Mouse (Mus musculus) ES-Bruce4 (cell line): ENCODE data around the gene Samd13. TPM values are rescaled to one million over a fixed set of nuclear protein-coding genes. Genes with fewer than 3 reads are reported as not detected.

Experiments used
- H3K27ac ChIP-seq: 2 replicates; pipeline ENCODE4 v1.5.1; 2012; ENCODE audit warnings: low read length, inconsistent platforms; ENCODE audit not compliant: insufficient read depth
- H3K27me3 ChIP-seq: 2 replicates; pipeline ENCODE4 v1.6.1; 2012; ENCODE audit warnings: mild to moderate bottlenecking, low read length, inconsistent platforms; ENCODE audit not compliant: control insufficient read depth, poor library complexity, insufficient read depth, severe bottlenecking
- H3K36me3 ChIP-seq: 2 replicates; pipeline ENCODE4 v1.6.1; 2012; ENCODE audit warnings: inconsistent platforms, mild to moderate bottlenecking, low read length, moderate library complexity; ENCODE audit not compliant: control insufficient read depth, poor library complexity, insufficient read depth, severe bottlenecking
- H3K4me1 ChIP-seq: one replicate; pipeline ENCODE4 v1.8.1; 2011; ENCODE audit warnings: low read length; ENCODE audit not compliant: control insufficient read depth, insufficient read depth
- H3K4me3 ChIP-seq: 2 replicates; pipeline ENCODE4 v1.5.1; 2011; ENCODE audit warnings: low read depth, mild to moderate bottlenecking, low read length
- H3K9ac ChIP-seq: 2 replicates; pipeline ENCODE4 v1.6.1; 2012; ENCODE audit warnings: low read depth, mild to moderate bottlenecking, inconsistent platforms; ENCODE audit not compliant: poor library complexity, severe bottlenecking
- H3K9me3 ChIP-seq: replicated peaks from 2 replicates; pipeline ENCODE4 v1.6.1; 2012; ENCODE audit warnings: mild to moderate bottlenecking, low read length, inconsistent platforms; ENCODE audit not compliant: control insufficient read depth, poor library complexity, insufficient read depth, severe bottlenecking
- CTCF ChIP-seq: IDR thresholded peaks from one replicate; pipeline ENCODE4 v1.8.1; 2011; ENCODE audit warnings: low read depth, low read length
- EP300 ChIP-seq: IDR thresholded peaks from 2 replicates; pipeline ENCODE4 v1.6.1; 2011; ENCODE audit warnings: low read depth, low read length; ENCODE audit not compliant: insufficient read depth
- POLR2A ChIP-seq: IDR thresholded peaks from one replicate; pipeline ENCODE4 v1.8.1; 2011; ENCODE audit warnings: low read length; ENCODE audit not compliant: insufficient read depth
- polyA plus RNA-seq: library from polyadenylated mRNA; stranded (reverse); fragments of >200 nt; gene quantifications from 2 replicates; pipeline ENCODE4 v1.2.4, GENCODE M21; 2011; ENCODE audit warnings: low read depth; ENCODE audit not compliant: missing spikeins, insufficient read depth, insufficient read length

The Samd13 gene
- polyA plus RNA-seq, 1 experiment = not detected

GRCm38 (mm10) chr3:146681696-146682095 is 3.7 kb downstream of the Samd13 start:
- H3K27ac ChIP-seq = no peak overlapping the region
- TF ChIP-seq EP300 (no peak), CTCF (no peak), POLR2A (no peak)
- H3K9ac ChIP-seq = no peak overlapping the region
- H3K9me3 ChIP-seq = no peaks in the 10 kb centered on the region
- H3K36me3 ChIP-seq = no peaks in the 10 kb centered on the region
- H3K4me1 ChIP-seq = no peaks in the 10 kb centered on the region
- H3K27me3 ChIP-seq = no peaks in the 10 kb centered on the region; the same call in 1 of the 2 replicates
- H3K4me3 ChIP-seq = no peak overlapping the region

- Histone ChIP-seq H3K4me3 (no peak overlapping the region), H3K9me3 (no peaks in the 10 kb centered on the region), H3K36me3 (no peaks in the 10 kb centered on the region), H3K9ac (no peak overlapping the region), H3K27ac (no peak overlapping the region), H3K4me1 (no peaks in the 10 kb centered on the region), H3K27me3 (no peaks in the 10 kb centered on the region)
- TF ChIP-seq EP300 = no peak
- TF ChIP-seq CTCF = no peak
- TF ChIP-seq POLR2A = no peak
These were observed 4.8 kb downstream of the Samd13 start for GRCm38 (mm10) chr3:146680625-146681024.

GRCm38 (mm10) chr3:146679646-146680045 is 5.7 kb downstream of the Samd13 start:
- Histone ChIP-seq H3K4me1 (no peaks in the 10 kb centered on the region), H3K27me3 (no peaks in the 10 kb centered on the region), H3K4me3 (no peak overlapping the region), H3K9me3 (no peaks in the 10 kb centered on the region), H3K27ac (no peak overlapping the region), H3K36me3 (no peaks in the 10 kb centered on the region), H3K9ac (no peak overlapping the region)
- TF ChIP-seq CTCF = no peak
- TF ChIP-seq EP300 = no peak
- no peak for TF ChIP-seq POLR2A

- Histone ChIP-seq H3K9ac (no peak overlapping the region), H3K9me3 (no peaks in the 10 kb centered on the region), H3K36me3 (no peaks in the 10 kb centered on the region), H3K27me3 (no peaks in the 10 kb centered on the region), H3K4me3 (no peak overlapping the region), H3K4me1 (no peaks in the 10 kb centered on the region), H3K27ac (no peak overlapping the region)
- TF ChIP-seq POLR2A = no peak
- no peak for TF ChIP-seq EP300
These were observed 9.2 kb downstream of the Samd13 start for GRCm38 (mm10) chr3:146676193-146676592.

GRCm38 (mm10) chr3:146675101-146675500 is 10.3 kb downstream of the Samd13 start:
- Histone ChIP-seq H3K9ac (no peak overlapping the region), H3K27ac (no peak overlapping the region), H3K9me3 (no peaks in the 10 kb centered on the region), H3K4me1 (no peaks in the 10 kb centered on the region), H3K4me3 (no peak overlapping the region), H3K36me3 (no peaks in the 10 kb centered on the region), H3K27me3 (no peaks in the 10 kb centered on the region)
- TF ChIP-seq EP300 (no peak), POLR2A (no peak)

- Histone ChIP-seq H3K9ac (no peak overlapping the region), H3K27me3 (no peaks in the 10 kb centered on the region), H3K27ac (no peak overlapping the region), H3K9me3 (no peaks in the 10 kb centered on the region), H3K4me1 (no peaks in the 10 kb centered on the region), H3K36me3 (no peaks in the 10 kb centered on the region), H3K4me3 (no peak overlapping the region)
- no peak for TF ChIP-seq CTCF
- TF ChIP-seq EP300 = no peak
- TF ChIP-seq POLR2A = no peak
These were observed 14.3 kb downstream of the Samd13 start for GRCm38 (mm10) chr3:146671121-146671520.
